Mouse (Mus musculus) testis, adult 2 months (tissue): ENCODE measurements at regions not wholly inside any gene's neighbourhood (a gene's known extent, or its start where the extent isn't known, plus 50 kb on each side); places are given as distances from the start of the nearest gene placed in this dataset.

Source experiments
- H3K27ac ChIP-seq: fragments of 200-500 bp; 2 replicates; pipeline ENCODE4 v1.5.1; 2012; ENCODE audit warnings: low read depth, low read length; ENCODE audit not compliant: control insufficient read depth, insufficient read depth
- H3K27me3 ChIP-seq: fragments of 200-500 bp; 2 replicates; pipeline ENCODE4 v1.6.1; 2012; ENCODE audit warnings: mild to moderate bottlenecking, low read length, moderate library complexity; ENCODE audit not compliant: control insufficient read depth, insufficient read depth
- H3K36me3 ChIP-seq: fragments of 200-500 bp; 2 replicates; pipeline ENCODE4 v1.6.1; 2012; ENCODE audit warnings: mild to moderate bottlenecking, low read length; ENCODE audit not compliant: control insufficient read depth, insufficient read depth
- H3K4me1 ChIP-seq: fragments of 200-500 bp; 2 replicates; pipeline ENCODE4 v1.6.1; 2012; ENCODE audit warnings: low read length; ENCODE audit not compliant: control insufficient read depth, insufficient read depth
- H3K4me3 ChIP-seq: fragments of 200-500 bp; 2 replicates; pipeline ENCODE4 v1.5.1; 2012; ENCODE audit warnings: low read depth, mild to moderate bottlenecking, low read length, moderate library complexity, mixed read lengths; ENCODE audit not compliant: control insufficient read depth
- CTCF ChIP-seq: fragments of 200-500 bp; IDR thresholded peaks from 2 replicates; pipeline ENCODE4 v1.5.1; 2012; ENCODE audit warnings: low read depth, mild to moderate bottlenecking, inconsistent platforms, low read length, moderate library complexity; ENCODE audit not compliant: control insufficient read depth, insufficient read depth, insufficient replicate concordance
- POLR2A ChIP-seq: fragments of 200-500 bp; IDR thresholded peaks from 2 replicates; pipeline ENCODE4 v1.6.1; 2012; ENCODE audit warnings: low read depth, mild to moderate bottlenecking, inconsistent platforms, low read length, moderate library complexity; ENCODE audit not compliant: control insufficient read depth

DNA sequence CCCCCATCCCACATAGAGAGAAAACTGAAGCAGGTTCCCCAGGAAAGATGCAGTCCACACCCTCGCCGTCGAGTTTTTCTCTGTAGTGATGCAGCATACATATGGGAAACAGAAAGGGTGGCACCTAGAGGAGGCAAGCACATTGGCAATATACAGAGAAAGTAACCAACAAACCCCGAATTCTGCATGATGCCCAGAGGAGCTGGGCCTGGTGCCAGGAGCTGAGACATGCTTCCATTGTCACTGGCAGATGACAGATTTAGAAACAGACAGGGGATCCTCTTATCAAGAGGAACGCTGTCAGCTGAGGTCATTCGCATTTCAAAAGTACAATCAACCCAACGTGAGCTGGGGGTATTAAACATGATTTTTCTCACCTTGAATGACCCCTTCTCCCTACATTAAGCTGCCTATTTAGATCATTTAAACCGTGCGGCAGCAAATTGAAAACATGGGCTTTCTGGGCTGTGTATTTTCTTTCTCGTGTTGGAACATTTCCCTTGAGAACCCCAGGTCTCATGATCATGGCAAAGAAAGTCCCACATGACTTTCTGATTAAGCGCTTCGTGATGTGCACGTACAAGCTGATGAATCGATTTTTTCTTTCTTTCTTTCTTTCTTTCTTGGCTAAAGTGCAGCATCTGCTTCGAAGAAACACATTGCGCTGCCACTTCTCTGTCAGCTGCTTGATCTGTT, 118.4 kb upstream of the Rnaseh2b start:
- H3K4me1 ChIP-seq, result no peaks in the 10 kb centered on the region
- no peak overlapping the region for H3K27ac ChIP-seq
- H3K27me3 ChIP-seq, result no peaks in the 10 kb centered on the region
- H3K4me3 ChIP-seq, result no peak overlapping the region
- TF ChIP-seq POLR2A (no peak), CTCF (no peak)
- no peaks in the 10 kb centered on the region for H3K36me3 ChIP-seq

- no peak for TF ChIP-seq POLR2A
- TF ChIP-seq CTCF, result no peak
- no peak overlapping the region for H3K27ac ChIP-seq
Observed at GRCm38 (mm10) chr14:62175384-62176048, 116.9 kb upstream of the Rnaseh2b start.

GRCm38 (mm10) chr14:62177509-62177908, 114.9 kb upstream of the Rnaseh2b start:
- no peaks in the 10 kb centered on the region for H3K36me3 ChIP-seq
- no peak overlapping the region for H3K27ac ChIP-seq
- no peaks in the 10 kb centered on the region for H3K4me1 ChIP-seq
- TF ChIP-seq CTCF (no peak), POLR2A (no peak)
- no peaks in the 10 kb centered on the region for H3K27me3 ChIP-seq
- no peak overlapping the region for H3K4me3 ChIP-seq

More at GRCm38 (mm10) chr14:62175384-62176048, 116.9 kb upstream of the Rnaseh2b start:
- no peaks in the 10 kb centered on the region for H3K27me3 ChIP-seq
- H3K4me1 ChIP-seq, result no peaks in the 10 kb centered on the region
- no peak overlapping the region for H3K4me3 ChIP-seq
- H3K36me3 ChIP-seq, result no peaks in the 10 kb centered on the region

GRCm38 (mm10) chr14:62187360-62187759, 105.0 kb upstream of the Rnaseh2b start:
- Histone ChIP-seq H3K4me3 (no peak overlapping the region), H3K27me3 (no peaks in the 10 kb centered on the region), H3K27ac (no peak overlapping the region), H3K36me3 (no peaks in the 10 kb centered on the region), H3K4me1 (no peaks in the 10 kb centered on the region)
- no peak for TF ChIP-seq CTCF
- TF ChIP-seq POLR2A, result no peak

- no peak overlapping the region for H3K27ac ChIP-seq
- no peaks in the 10 kb centered on the region for H3K36me3 ChIP-seq
- TF ChIP-seq CTCF (no peak), POLR2A (no peak)
- no peaks in the 10 kb centered on the region for H3K27me3 ChIP-seq
- no peak overlapping the region for H3K4me3 ChIP-seq
- no peaks in the 10 kb centered on the region for H3K4me1 ChIP-seq
Observed at GRCm38 (mm10) chr14:62188147-62188885, 104.1 kb upstream of the Rnaseh2b start.

DNA sequence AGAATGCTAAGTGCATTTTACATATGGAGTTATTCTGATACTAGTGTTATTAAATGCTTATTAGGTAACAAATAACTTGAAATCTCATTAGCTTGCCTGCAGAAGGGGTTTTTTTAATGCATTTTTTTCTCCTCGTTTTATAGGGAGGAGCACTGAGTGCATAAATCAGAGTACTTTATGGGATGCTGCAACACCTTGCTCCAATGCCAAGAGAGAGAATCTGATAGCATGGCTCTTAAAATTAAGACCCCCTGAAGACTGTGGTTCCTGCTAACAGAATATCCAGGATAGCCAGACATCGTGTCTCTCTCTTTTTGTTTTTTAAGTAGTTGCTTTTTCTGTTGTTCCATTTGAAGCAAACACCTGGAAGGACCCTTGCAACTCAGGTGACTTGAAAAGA, 100.8 kb upstream of the Rnaseh2b start:
- Histone ChIP-seq H3K4me3 (no peak overlapping the region), H3K4me1 (no peaks in the 10 kb centered on the region), H3K27me3 (no peaks in the 10 kb centered on the region), H3K27ac (no peak overlapping the region), H3K36me3 (no peaks in the 10 kb centered on the region)
- TF ChIP-seq CTCF (no peak), POLR2A (no peak)

DNA sequence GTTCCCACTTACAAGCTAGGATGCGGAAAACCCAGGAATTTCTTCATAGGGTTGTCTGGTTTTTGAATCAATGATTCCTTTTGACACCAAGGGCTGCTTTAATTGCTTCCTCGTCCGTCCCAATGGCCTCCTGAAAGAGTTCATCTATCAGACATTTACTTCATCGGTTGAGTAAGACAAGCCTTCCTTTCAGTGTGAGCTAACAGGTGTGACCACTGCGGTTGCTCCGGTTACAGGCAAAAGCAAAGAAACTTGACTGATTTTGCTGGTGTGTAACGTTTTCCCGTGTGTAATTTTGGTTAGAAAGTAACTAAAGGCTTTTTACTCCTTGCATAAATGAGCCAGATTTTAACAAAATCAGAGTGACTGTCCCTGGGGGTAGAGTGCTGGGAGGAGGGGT, 99.6 kb upstream of the Rnaseh2b start:
- no peak overlapping the region for H3K27ac ChIP-seq
- H3K36me3 ChIP-seq, result no peaks in the 10 kb centered on the region
- no peaks in the 10 kb centered on the region for H3K27me3 ChIP-seq
- no peaks in the 10 kb centered on the region for H3K4me1 ChIP-seq
- H3K4me3 ChIP-seq, result no peak overlapping the region
- no peak for TF ChIP-seq CTCF
- TF ChIP-seq POLR2A, result no peak
